Mouse (Mus musculus) heart, adult 2 months (tissue): ENCODE measurements around the gene Atp2a1.

Source experiments
- CTCF ChIP-seq: fragments of 200-600 bp; IDR thresholded peaks from 2 replicates; pipeline ENCODE4 v1.8.1; 2022; ENCODE audit warnings: antibody characterized with exemption, mild to moderate bottlenecking, moderate library complexity
- EP300 ChIP-seq: fragments of 200-500 bp; IDR thresholded peaks from 2 replicates; pipeline ENCODE4 v1.6.1; 2011; ENCODE audit warnings: low read depth, low read length, control low read depth; ENCODE audit not compliant: insufficient read depth
- POLR2A ChIP-seq: fragments of 200-500 bp; IDR thresholded peaks from 2 replicates; pipeline ENCODE4 v1.6.1; 2011; ENCODE audit warnings: mild to moderate bottlenecking, low read depth, low read length, control low read depth; ENCODE audit not compliant: insufficient read depth

DNA sequence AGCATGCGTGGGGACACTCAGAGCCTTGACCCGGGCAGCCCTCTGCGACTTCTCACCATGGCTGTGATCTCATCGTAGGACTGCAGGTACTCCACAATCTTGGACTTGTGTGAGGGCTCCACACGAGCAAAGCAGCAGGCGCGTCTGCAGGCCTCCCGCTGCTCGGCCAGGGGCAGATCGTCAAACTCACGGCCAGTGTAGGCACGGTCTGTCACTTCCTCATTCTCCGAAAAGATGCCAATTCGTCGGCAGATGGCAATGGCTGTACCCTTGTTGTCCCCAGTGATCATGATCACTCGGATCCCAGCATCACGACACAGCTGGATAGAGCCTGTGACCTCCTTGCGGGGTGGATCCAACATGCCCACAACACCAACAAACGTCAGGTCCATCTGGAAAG lies 14.4 kb downstream of the Atp2a1 start:
- no peak for TF ChIP-seq POLR2A
- TF ChIP-seq CTCF = no peak
- no peak for TF ChIP-seq EP300
